Mouse (Mus musculus) thymus, adult 2 months (tissue): ENCODE results near the gene Hcls1. TPM values are rescaled to one million over a fixed set of nuclear protein-coding genes. Genes with fewer than 3 reads are reported as not detected.

Experiments
- DNase-seq: peaks from one replicate; pipeline ENCODE4 v3.0.0; 2021
- H3K27ac ChIP-seq: fragments of 200-500 bp; 2 replicates; pipeline ENCODE4 v1.5.1; 2012; ENCODE audit warnings: low read length, control low read depth; ENCODE audit not compliant: control insufficient read depth, insufficient read depth
- H3K27me3 ChIP-seq: fragments of 200-500 bp; 2 replicates; pipeline ENCODE4 v1.6.1; 2012; ENCODE audit warnings: mild to moderate bottlenecking, low read length, moderate library complexity, mixed read lengths; ENCODE audit not compliant: control insufficient read depth, insufficient read depth
- H3K36me3 ChIP-seq: fragments of 200-500 bp; 2 replicates; pipeline ENCODE4 v1.6.1; 2012; ENCODE audit warnings: mild to moderate bottlenecking, low read length, moderate library complexity; ENCODE audit not compliant: control insufficient read depth, insufficient read depth
- H3K4me1 ChIP-seq: fragments of 200-500 bp; replicated peaks from 2 replicates; pipeline ENCODE4 v1.6.1; 2012; ENCODE audit warnings: low read length; ENCODE audit not compliant: control insufficient read depth, insufficient read depth
- H3K4me3 ChIP-seq: fragments of 200-500 bp; 2 replicates; pipeline ENCODE4 v1.5.1; 2012; ENCODE audit warnings: mild to moderate bottlenecking, low read length, control low read depth, moderate library complexity; ENCODE audit not compliant: control insufficient read depth, insufficient read depth
- CTCF ChIP-seq: fragments of 200-500 bp; IDR thresholded peaks from 2 replicates; pipeline ENCODE4 v1.5.1; 2012; ENCODE audit warnings: mild to moderate bottlenecking, control low read depth, low read length, moderate library complexity, borderline replicate concordance; ENCODE audit not compliant: control insufficient read depth, poor library complexity, insufficient read depth; ENCODE audit errors: extremely low read depth
- POLR2A ChIP-seq: fragments of 200-500 bp; IDR thresholded peaks from 2 replicates; pipeline ENCODE4 v1.6.1; 2012; ENCODE audit warnings: mild to moderate bottlenecking, low read length, control low read depth, moderate library complexity; ENCODE audit not compliant: control insufficient read depth, poor library complexity, insufficient read depth; ENCODE audit errors: extremely low read depth
- WGBS: fragments of 180-500 bp; shearing (Covaris S2); methylation state at CpG from one replicate; pipeline ENCODE4 v1.1.7; 2018; 5-methylcytosine and 5-hydroxymethylcytosine counted together
- polyA plus RNA-seq: library from polyadenylated mRNA; depleted of rRNA; stranded (reverse); fragments of >200 nt; gene quantifications from 2 replicates; pipeline ENCODE4 v1.2.3, GENCODE M21; 2012

Gene Hcls1
- polyA plus RNA-seq, 1 experiment, result 118 TPM

DNA sequence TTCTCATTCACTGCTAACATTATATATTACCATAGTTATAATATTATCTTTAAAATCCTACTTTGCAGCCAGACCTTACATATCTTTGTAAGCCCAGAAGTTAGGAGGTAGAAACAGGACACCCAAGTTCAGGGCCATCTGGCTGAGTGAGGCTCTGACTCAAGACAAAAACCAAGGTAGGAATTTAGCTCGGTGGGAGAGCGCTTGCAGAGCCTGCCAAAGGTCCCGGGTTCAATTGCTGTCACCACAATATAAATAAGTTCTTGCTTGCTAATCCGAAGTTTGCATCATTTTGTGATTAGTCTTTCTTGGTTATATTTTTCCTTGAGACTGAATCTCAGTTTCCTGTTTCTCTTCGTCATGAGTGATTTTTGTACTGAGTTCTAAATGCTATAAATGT, 31.6 kb upstream of the Hcls1 start:
- H3K4me3 ChIP-seq, result no peak overlapping the region
- H3K4me1 ChIP-seq, result no peaks in the 10 kb centered on the region
- TF ChIP-seq CTCF (no peak), POLR2A (no peak)
- DNase-seq, result no peak
- 96% methylated on average over 5 of the region's 5 CpGs for WGBS
- H3K27me3 ChIP-seq, result no peaks in the 10 kb centered on the region
- peaks cover 23% of the 10 kb centered on the region for H3K36me3 ChIP-seq
- H3K27ac ChIP-seq, result no peak overlapping the region

DNA sequence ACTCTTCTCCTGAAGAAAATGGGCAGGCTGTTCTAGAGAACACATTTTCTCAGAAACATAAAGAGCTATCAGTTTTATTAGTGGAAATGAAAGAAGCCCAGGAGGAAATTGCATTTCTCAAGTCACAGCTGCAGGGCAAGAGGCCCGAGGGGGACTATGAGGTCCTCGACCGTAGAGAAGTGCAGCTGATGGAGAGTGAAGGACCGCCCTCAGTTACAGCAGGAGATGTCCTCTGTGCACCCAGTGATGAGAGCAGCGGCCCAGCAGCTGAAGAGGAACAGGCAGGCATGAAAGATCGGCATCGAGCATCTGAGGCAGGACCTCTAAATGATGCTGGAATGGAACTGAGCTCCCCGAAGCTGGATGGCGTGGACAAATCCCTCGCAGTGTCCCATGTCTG, 22.9 kb upstream of the Hcls1 start:
- no peak overlapping the region for H3K4me3 ChIP-seq
- 94% methylated on average over 10 of the region's 10 CpGs for WGBS
- DNase-seq, result no peak
- H3K4me1 ChIP-seq, result no peaks in the 10 kb centered on the region
- TF ChIP-seq CTCF (no peak), POLR2A (no peak)
- H3K27me3 ChIP-seq, result no peaks in the 10 kb centered on the region
- H3K36me3 ChIP-seq, result peaks cover 15% of the 10 kb centered on the region; the same call in 1 of the 2 replicates
- H3K27ac ChIP-seq, result no peak overlapping the region

DNA sequence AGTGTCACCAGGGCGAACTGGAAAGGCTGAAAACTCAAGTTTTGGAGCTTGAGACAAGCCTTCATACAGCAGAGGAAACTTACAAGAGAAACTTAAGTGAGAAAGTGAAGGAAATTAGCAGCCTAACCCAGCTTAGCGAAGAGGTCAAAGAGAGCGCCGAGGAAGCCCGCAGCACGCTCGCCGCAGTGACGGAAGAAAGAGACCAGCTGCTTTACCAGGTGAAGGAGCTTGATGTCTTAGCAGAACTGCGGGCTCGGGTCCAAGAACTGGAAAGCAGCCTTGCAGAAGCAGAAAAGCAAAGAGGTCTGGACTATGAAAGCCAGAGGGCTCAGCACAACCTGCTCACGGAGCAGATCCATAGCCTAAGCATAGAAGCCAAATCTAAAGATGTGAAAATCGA, 22.5 kb upstream of the Hcls1 start:
- DNase-seq, result no peak
- Histone ChIP-seq H3K4me1 (no peaks in the 10 kb centered on the region), H3K27ac (no peak overlapping the region), H3K36me3 (peaks cover 15% of the 10 kb centered on the region; the same call in 1 of the 2 replicates), H3K4me3 (no peak overlapping the region), H3K27me3 (no peaks in the 10 kb centered on the region)
- WGBS, result 96% methylated on average over 13 of the region's 13 CpGs
- no peak for TF ChIP-seq POLR2A
- TF ChIP-seq CTCF, result no peak

DNA sequence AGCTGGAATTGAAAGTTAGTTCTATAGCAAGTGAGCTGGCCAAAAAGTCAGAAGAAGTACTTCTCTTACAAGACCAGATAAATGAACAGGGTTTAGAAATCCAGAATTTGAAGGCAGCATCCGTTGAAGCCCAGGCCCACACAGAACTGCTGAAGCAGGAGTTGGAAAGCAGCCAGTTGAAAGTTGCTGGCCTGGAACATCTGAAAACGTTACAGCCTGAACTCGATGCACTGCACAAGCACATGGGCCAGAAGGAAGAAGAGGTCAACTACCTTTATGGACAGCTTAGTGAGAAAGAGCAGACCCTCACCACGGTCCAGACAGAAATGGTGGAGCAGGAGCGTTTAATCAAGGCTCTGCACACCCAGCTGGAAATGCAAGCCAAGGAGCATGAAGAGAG, 20.6 kb upstream of the Hcls1 start:
- WGBS, result 90% methylated on average over 5 of the region's 5 CpGs
- Histone ChIP-seq H3K4me1 (no peaks in the 10 kb centered on the region), H3K27me3 (no peaks in the 10 kb centered on the region), H3K4me3 (no peak overlapping the region), H3K36me3 (peaks cover 15% of the 10 kb centered on the region), H3K27ac (no peak overlapping the region)
- DNase-seq, result no peak
- TF ChIP-seq CTCF (no peak), POLR2A (no peak)

DNA sequence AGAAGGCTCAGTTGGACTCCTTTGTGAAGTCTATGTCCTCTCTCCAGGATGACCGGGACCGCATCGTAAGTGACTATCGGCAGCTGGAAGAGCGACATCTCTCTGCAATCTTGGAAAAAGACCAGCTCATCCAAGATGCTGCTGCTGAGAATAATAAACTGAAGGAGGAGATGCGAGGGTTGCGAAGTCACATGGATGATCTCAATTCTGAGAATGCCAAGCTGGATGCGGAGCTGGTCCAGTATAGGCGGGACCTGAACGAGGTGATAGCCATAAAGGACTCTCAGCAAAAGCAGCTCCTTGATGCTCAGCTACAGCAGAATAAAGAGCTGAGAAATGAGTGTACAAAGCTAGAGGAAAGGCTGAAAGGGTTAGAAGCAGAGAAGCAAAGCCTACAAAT, 16.3 kb upstream of the Hcls1 start:
- no peak overlapping the region for H3K27ac ChIP-seq
- peaks cover 9% of the 10 kb centered on the region for H3K4me1 ChIP-seq
- no peaks in the 10 kb centered on the region for H3K27me3 ChIP-seq
- H3K4me3 ChIP-seq, result no peak overlapping the region
- 98% methylated on average over 10 of the region's 10 CpGs for WGBS
- H3K36me3 ChIP-seq, result peaks cover 20% of the 10 kb centered on the region
- TF ChIP-seq CTCF, result no peak
- TF ChIP-seq POLR2A, result no peak
- DNase-seq, result no peak

DNA sequence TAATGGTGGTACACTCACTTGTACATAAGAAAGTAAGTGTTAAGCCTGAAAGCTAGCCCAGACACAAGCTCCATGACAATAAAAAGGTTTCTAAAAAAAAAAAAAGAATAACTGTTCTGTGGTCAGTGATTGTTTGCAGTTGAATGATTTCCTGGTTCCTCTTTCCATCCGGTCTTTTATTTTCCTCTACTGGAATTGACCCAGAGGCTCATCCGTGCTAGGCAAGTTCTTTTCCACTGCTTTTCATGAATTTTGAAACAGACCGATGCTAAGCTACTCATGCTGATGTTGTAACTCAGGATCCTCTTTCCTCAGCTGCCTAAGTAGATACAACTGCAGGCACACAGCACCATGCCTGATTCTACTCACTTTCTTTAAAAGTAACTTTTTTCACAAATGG, 14.4 kb upstream of the Hcls1 start:
- WGBS, result 89% methylated on average over 3 of the region's 3 CpGs
- Histone ChIP-seq H3K27ac (no peak overlapping the region), H3K36me3 (peaks cover 14% of the 10 kb centered on the region; the same call in 1 of the 2 replicates)

DNA sequence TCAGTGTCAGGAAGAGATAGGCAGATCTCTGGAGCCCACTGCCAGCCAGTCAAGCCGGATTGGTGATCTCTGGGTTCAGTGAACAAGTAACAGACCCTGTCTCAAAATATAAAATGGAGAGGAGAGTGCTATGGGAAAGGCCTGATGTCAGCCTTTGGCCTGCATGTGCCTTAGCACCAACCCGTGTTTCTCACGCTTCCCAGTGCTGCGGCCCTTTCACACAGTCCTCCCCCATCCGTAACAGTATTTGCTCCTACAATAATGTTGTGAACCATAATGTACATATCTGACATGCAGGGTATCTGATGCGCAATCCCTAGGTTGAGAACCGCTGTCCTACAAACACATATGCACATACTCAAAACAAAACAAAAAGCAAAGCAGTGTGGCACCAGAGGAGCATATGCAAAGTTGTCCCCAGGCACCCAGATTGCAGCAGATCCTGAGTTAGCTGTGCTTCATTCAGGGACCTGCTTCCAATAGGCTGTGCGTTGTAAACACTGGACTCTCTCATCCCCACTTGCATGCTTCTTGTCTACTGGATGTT, 13.6 kb upstream of the Hcls1 start:
- 96% methylated on average over 8 of the region's 8 CpGs for WGBS
- no peak for TF ChIP-seq CTCF
- no peak for TF ChIP-seq POLR2A
- Histone ChIP-seq H3K4me3 (no peak overlapping the region), H3K27ac (no peak overlapping the region), H3K36me3 (peaks cover 18% of the 10 kb centered on the region; the same call in 1 of the 2 replicates), H3K4me1 (peaks cover 13% of the 10 kb centered on the region), H3K27me3 (no peaks in the 10 kb centered on the region)
- no peak for DNase-seq

More for the DNA sequence above, 14.4 kb upstream of the Hcls1 start:
- DNase-seq, result no peak
- Histone ChIP-seq H3K4me1 (peaks cover 12% of the 10 kb centered on the region), H3K27me3 (no peaks in the 10 kb centered on the region), H3K4me3 (no peak overlapping the region)
- TF ChIP-seq CTCF, result no peak
- TF ChIP-seq POLR2A, result no peak
